Mouse (Mus musculus): Measurements from ENCODE around the gene Rprd1b.

Gene Rprd1b

GRCm38 (mm10) chr2:158127245-158127644 lies 98.9 kb downstream of the Rprd1b start:
- no peak for DNase-seq (ENCODE audit: low spot score)

DNA sequence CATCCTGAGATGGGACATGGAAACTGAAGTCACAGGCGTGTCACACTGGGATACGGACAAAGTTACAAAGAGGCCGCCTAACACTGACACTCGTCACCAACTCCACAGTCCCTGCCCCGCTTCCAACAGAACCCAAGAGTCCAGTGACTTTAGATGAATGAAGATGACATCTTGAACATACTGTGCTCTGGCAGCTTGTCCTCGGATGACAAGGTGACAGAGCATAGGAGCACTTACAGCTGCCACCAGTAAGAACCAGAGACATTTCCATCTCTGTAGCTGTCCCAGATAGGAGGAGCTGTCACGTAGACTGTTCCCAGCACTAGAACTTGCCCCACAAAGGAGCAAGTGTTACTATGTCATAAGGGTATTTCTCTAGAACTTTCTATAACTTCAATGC lies 99.6 kb downstream of the Rprd1b start:
- DNase-seq (ENCODE audit: low spot score): no peak

GRCm38 (mm10) chr2:158128461-158129130 lies 100.3 kb downstream of the Rprd1b start:
- no peak for DNase-seq (ENCODE audit: low spot score)

- no peak for DNase-seq (ENCODE audit: low spot score)
Measured at GRCm38 (mm10) chr2:158129291-158130002, 101.2 kb downstream of the Rprd1b start.

DNA sequence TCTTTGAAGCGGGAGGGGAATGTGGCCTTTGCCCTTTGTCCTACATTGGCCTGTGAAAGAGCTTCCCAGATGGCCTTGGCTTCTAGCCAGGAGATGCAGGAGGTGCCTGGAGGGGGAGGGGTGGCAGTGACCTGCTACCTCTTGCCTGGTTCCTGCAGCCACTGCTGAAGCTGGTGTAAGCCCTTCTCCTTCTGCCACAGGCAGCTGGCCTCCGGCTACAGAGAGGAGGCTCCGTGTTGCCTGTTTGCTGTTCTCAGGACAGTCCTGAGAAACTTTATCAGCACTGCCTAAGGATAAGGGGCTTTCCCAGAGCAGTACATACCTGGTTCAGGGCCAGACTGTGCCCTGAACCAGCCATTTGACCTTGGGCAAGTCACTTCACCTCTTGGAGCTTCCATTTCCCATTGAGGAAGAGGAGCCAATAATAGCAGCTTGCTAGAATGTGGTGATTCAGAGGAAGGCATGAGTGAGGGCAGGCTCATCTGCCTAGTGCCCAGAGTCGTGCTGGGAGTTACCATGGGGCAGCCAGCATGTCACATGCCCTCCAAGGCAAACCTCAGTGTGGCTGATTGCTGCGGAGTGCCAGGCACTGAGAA lies 102.2 kb downstream of the Rprd1b start:
- DNase-seq (ENCODE audit: low spot score): peak; percentile 92

DNA sequence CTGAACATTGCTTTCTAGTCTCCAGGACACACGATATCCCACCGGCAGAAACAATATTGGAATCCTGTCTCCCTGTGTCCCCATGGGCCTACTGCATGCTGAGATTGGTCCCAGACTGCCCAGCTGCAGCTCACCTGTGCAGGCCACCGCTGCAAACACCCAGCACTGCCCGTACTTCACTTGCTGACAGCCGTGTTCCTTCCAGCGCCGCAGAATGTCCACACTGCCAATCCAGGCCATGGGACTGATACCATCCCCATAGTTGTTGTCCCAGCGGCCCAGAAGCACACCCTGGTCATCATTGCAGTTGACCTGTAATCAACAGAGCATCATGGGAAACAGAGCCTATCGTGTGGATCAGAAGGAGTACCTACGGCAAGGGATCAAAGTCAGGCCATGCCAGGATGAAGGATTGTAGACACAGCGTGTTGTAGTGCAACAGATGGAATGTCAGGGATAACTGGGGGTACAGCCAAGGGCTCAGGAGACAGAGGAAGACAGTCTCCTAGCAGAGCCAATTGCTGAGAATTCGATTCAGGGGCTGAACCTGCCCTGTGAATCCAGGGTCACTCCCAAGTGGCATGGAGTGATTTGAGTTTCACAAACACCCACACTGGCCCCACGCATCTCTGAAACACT lies 103.0 kb downstream of the Rprd1b start:
- DNase-seq (ENCODE audit: low spot score): no peak

- no peak for DNase-seq (ENCODE audit: low spot score)
Measured at GRCm38 (mm10) chr2:158132320-158132719, 104.0 kb downstream of the Rprd1b start.

DNA sequence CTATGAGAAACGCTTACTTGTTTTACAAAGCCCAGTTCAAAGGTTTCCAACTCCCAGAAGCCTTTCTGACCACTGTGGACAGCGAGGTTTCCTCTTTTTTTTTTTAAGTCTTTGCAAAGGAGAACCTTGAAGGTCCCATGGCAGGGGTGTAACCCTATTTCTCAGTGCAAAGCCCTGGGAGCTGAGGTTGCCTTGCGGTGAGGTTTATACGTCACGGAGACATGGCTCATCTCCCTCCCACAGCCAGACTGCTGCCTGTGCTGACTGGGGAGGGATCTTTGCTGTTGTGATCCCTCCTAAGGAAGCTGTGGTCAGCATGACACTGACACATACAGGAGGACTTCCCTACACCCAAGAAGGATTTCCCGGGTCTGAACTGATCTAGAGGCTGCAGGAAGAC lies 104.8 kb downstream of the Rprd1b start:
- DNase-seq (ENCODE audit: low spot score): no peak

DNA sequence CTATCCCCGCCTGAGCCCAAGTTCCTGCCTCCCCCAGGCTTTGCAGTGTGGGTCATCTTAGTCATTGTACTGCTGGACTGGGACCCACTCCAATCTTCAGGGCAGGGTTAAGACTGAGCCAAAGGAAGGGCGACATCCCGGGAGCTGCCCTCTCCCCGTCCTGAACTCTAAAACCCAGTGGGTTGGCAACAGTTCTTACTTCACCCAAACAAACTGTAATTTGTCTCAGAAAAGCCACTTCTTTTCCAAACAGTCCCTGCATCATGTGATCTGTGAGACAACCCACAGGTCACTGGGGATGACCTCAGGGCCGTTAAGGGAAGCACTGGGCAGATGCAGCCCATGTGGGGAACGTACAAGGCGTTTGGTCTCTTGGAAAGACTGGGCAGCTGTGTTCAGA lies 107.9 kb downstream of the Rprd1b start:
- no peak for DNase-seq (ENCODE audit: low spot score)

- DNase-seq (ENCODE audit: low spot score): no peak
Measured at GRCm38 (mm10) chr2:158137771-158138170, 109.5 kb downstream of the Rprd1b start.

DNA sequence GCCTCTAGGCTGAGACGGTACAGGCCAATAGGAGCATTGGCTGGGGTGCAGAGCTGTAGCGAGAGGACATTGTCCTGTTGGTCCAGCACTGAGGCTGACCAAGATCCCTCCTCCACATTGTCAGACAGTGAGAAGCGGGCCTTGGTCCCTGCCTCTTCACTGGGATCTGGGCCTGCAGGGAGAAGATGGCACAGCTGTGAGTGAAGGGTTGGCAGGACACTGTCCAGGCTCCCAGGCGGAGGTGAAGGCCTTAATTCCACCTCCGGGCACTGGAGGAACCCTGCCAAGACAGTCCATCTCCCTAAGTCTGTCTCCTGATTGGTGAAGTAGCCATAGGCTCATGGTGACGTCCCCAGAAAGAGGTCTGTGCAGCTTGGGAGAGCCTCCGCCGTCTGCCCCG lies 110.5 kb downstream of the Rprd1b start:
- no peak for DNase-seq (ENCODE audit: low spot score)

DNA sequence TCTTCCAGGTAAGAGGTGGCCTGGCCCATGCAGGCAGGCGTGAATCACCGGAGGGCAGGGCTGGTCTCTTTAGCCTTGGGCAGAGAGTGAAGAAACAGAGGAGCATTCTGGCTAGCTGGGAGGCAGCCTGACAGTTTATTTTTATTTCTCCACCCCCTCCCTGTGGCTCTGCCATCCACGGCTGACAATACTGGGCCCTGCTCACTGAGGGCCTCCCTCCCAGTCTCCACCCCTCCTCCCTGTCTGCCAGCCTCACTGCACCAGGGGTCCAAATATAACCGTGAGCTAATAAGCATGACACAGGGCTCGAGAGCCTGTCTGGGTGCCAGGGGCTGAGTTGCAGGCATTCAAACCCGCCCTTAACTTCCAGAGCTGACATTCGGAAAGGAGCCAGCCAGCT lies 111.3 kb downstream of the Rprd1b start:
- DNase-seq (ENCODE audit: low spot score): no peak

DNA sequence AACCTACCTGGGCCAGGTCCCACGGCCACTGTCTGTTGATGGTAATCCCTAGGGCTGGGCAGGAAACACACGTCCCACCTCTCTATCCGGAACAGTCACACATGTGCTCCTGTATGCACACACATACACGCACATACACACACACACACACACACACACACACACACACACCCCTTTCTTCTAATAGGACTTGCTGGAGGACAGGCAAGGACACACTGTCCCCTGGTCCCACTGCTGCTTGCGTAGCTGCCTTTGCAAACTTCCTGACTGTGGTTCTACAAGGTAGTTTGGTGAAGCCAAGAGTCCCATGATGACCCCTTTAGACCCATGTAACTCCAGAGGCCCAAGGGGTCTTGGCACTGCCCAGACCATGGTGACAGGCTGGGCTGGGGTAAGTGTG lies 112.4 kb downstream of the Rprd1b start:
- no peak for DNase-seq (ENCODE audit: low spot score)

DNA sequence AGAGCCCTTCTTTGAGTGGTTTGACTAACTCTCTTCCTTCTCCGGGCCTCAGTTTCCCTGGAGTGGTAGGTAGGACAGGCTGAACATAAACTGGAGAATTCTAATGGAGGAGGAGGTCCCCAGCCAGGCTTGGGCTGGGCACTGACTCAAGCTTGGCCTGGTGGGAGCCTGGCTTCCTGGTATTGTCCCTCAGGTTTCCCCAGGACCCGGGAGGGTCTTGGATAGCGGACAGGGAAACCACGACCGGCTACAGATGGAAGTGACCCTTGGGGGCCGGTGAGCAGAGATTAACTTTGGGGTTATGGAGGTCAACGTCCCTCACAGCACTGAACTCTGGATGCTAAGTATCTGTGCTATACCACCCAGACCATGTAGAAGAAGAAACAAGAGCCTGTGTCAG lies 113.0 kb downstream of the Rprd1b start:
- no peak for DNase-seq (ENCODE audit: low spot score)

DNA sequence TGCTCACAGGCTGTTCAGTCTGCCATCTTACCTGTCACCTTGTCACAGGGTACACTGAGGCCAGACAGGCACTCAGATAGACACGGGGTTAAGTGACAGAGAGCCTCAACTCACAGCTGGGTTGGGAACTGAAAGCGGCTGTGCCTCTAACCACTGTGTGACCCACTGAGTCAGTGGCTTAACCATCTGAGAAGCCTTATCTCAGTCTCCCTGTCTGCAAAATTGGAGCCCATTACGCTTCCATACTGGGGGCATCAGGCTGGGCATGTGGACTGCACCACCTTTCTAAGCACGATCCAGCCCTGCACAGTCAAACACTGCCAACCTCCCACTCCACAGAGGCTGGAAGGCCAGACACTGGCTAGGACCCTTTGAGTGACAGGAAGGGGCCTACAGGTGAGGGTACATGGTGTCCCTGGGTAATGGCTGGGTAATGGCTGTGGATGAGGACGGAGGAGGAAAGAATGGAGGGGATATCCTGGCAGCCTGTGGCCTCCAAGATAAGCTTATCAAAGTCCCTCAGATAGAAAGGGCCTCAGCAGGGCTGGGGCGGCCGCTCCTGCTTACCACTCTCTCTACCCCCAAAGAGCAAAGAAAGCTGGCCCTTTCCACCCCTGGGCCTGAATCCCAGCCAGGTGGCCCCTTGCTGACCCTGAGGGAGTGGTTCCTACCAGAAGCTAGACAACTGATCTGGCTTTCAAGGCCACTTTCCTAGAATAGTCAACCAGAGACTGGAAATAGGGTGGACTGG lies 113.6 kb downstream of the Rprd1b start:
- no peak for DNase-seq (ENCODE audit: low spot score)

GRCm38 (mm10) chr2:158142981-158143380 lies 114.7 kb downstream of the Rprd1b start:
- no peak for DNase-seq (ENCODE audit: low spot score)

- DNase-seq (ENCODE audit: low spot score): no peak
Measured at GRCm38 (mm10) chr2:158143816-158144215, 115.5 kb downstream of the Rprd1b start.

- no peak for DNase-seq (ENCODE audit: low spot score)
Measured at GRCm38 (mm10) chr2:158144263-158144662, 116.0 kb downstream of the Rprd1b start.

GRCm38 (mm10) chr2:158144750-158145527 lies 116.6 kb downstream of the Rprd1b start:
- no peak for DNase-seq (ENCODE audit: low spot score)

DNA sequence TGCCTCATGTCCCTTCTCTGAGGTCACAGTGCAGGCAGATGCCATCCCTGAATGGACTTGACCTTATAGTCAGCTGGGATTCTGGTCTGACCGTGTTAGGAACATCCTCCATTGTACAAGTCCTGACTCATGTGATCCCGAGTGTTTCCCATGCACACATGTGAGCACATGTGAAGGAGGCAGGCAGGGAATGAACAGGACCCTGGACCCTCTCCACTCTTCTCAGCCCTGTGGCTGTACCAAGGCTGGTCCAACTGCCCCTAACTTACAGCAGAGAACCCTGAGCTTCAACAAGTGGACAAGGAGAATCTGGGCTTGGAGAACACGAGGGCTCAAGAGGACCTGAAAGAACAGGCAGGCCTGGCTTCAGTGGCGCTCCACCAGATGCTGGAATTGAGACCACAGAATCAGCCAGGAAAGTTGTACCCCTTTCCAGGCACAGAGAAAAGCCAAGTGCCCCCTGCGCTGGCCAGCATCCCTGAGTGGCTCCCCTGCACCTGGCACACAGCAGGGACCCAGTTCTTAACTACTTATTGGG lies 117.3 kb downstream of the Rprd1b start:
- no peak for DNase-seq (ENCODE audit: low spot score)

DNA sequence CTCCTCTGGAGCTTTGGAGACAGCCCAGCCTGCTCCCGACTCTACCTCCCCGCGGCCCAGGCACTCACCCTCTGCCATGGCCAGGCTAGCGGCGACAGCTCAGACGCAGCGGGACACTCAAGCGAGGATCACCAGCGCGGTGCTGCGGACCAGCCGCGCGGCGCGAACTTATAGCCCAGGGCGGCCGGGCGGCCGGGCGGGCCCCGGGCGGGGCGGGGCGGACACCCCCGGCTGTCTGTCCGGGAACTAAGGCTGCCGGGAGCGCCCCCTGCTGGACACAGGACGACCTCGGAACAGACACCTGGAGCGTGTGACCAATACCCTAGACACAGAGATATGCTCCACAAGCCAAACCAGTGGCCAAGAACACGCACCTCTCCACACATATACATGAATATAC lies 117.9 kb downstream of the Rprd1b start, which contains the start of gene Tgm2:
TSS of gene Tgm2 (minus strand) at position 214 of the 400 bp plus-strand sequence.
- peak; percentile 82 for DNase-seq (ENCODE audit: low spot score)

Data from retina, embryonic 14.5 days (tissue).